Mouse (Mus musculus): ENCODE results near the gene Ube2v1. TPM values are rescaled to one million over a fixed set of nuclear protein-coding genes. Genes with fewer than 3 reads are reported as not detected.
A peak's percentile ranks its signal among the peaks of the same experiment; 100 is the strongest.

Gene Ube2v1
- polyA plus RNA-seq, 1 experiment from 2014 or later: 175 TPM

DNA sequence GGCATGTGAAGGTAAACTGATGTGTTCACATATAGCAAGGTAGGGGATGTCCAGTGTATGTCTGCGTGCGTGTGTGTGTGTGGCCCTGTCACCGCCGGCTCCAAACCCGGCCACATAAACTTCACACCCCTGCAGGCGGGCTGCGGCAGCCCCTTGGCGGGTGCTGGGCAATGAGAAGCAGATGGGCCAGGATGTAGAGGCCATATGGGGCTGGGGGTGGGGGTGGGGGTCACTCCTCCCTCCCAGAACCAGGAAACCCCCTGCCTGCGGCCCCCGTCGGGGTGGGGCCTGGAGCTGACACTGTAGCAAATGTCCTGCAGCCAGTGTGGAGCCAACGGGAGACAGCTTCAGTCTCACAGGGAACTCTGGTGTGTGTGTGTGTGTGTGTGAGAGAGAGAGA is 68.2 kb downstream of the Ube2v1 start:
- 46% methylated on average over 12 of the region's 12 CpGs for WGBS
- 0 out of 2 replicates have a peak, but pooled peaks have one; percentile 14 for ATAC-seq (ENCODE audit: insufficient number of reproducible peaks, insufficient read depth, low FRiP score, low read depth)

DNA sequence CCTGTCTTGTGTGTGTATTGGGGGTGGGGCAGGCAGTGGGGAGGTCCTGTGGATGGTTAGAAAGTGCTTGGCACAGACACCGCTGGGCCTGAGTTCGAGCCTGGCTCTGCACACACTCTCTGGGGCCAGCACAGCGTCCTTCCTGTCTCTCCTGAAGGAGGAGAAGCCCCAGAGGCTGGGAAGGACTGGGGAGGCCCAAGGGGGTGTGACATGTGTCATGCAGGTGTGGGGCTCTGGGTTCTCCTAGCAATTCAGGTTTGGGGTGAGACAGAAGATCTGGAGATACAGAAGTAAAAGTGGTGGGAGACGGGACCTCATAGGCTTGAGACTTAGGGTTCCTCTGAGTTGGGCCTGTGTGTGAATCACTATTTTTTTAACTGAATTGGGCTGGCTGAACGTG is 68.9 kb downstream of the Ube2v1 start:
- Histone ChIP-seq H3K9ac (ENCODE audit: low read length) (no peak overlapping the region), H3K27me3 (ENCODE audit: control insufficient read depth, insufficient read depth, low read length) (0 out of 2 replicates have a peak, but pooled peaks cover 3% of the 10 kb centered on the region), H3K9me3 (ENCODE audit: control insufficient read depth, low read length) (no peaks in the 10 kb centered on the region), H3K4me2 (ENCODE audit: low read length) (no peak overlapping the region), H3K4me3 (ENCODE audit: control insufficient read depth in 1 of 2, insufficient read depth in 1 of 2, low read depth in 1 of 2, low read length in 2 of 2) (no peak overlapping the region), H3K27ac (replicated peaks in 1 of 2; ENCODE audit: control insufficient read depth in 1 of 2, insufficient read depth in 1 of 2, low read depth in 2 of 2, low read length in 2 of 2) (0 out of 4 replicates have a peak overlapping the region, but pooled peaks of 1 of the 2 experiments have one; percentile 2), H3K4me1 (ENCODE audit: control insufficient read depth in 2 of 2, insufficient read depth in 2 of 2, low read length in 2 of 2) (peaks cover 32 to 47% of the 10 kb centered on the region in 2 experiments), H3K36me3 (ENCODE audit: control insufficient read depth, insufficient read depth, low read length) (no peaks in the 10 kb centered on the region)
- ATAC-seq (ENCODE audit: insufficient number of reproducible peaks, insufficient read depth, low FRiP score, low read depth): no peak
- 84% methylated on average over 5 of the region's 5 CpGs for WGBS

More for the DNA sequence above, 68.2 kb downstream of the Ube2v1 start:
- Histone ChIP-seq H3K9ac (ENCODE audit: low read length) (no peak overlapping the region), H3K27me3 (ENCODE audit: control insufficient read depth, insufficient read depth, low read length) (0 out of 2 replicates have a peak, but pooled peaks cover 3% of the 10 kb centered on the region), H3K36me3 (ENCODE audit: control insufficient read depth, insufficient read depth, low read length) (no peaks in the 10 kb centered on the region), H3K9me3 (ENCODE audit: control insufficient read depth, low read length) (no peaks in the 10 kb centered on the region), H3K4me2 (ENCODE audit: low read length) (no peak overlapping the region), H3K4me3 (ENCODE audit: control insufficient read depth in 1 of 2, insufficient read depth in 1 of 2, low read depth in 1 of 2, low read length in 2 of 2) (no peak overlapping the region), H3K27ac (replicated peaks in 1 of 2; ENCODE audit: control insufficient read depth in 1 of 2, insufficient read depth in 1 of 2, low read depth in 2 of 2, low read length in 2 of 2) (0 out of 4 replicates have a peak overlapping the region, but pooled peaks of 1 of the 2 experiments have one; percentile 2), H3K4me1 (ENCODE audit: control insufficient read depth in 2 of 2, insufficient read depth in 2 of 2, low read length in 2 of 2) (peaks cover 32 to 47% of the 10 kb centered on the region in 2 experiments)

DNA sequence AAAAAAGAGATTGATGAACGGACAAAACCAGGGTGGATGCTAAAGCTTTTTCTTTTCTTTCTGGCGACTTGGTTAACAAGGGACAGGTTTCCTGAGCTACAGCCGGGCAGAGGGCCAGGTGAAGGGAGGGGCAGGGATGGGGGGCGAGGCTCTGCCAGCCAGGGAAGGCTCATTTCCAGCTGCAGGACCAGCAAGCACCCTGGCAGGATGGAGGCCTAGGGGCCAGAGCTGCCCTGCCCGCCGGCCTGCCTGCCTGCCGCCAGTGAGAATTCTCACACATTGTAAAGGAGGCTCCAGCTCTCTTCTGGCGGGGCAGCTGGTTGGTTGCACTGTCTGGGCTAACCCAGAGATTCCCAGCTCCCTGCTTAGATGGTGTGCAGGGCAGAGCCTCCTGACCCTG is 69.8 kb downstream of the Ube2v1 start:
- no peaks in the 10 kb centered on the region for H3K9me3 ChIP-seq (ENCODE audit: control insufficient read depth, low read length)
- peak overlapping the region; percentile 21; the same call in 1 of the 2 replicates for H3K9ac ChIP-seq (ENCODE audit: low read length)
- no peak overlapping the region for H3K4me3 ChIP-seq (ENCODE audit: control insufficient read depth in 1 of 2, insufficient read depth in 1 of 2, low read depth in 1 of 2, low read length in 2 of 2)
- 0 out of 2 replicates have a peak, but pooled peaks cover 3% of the 10 kb centered on the region for H3K27me3 ChIP-seq (ENCODE audit: control insufficient read depth, insufficient read depth, low read length)
- WGBS: 21% methylated on average over 8 of the region's 8 CpGs
- ATAC-seq (ENCODE audit: insufficient number of reproducible peaks, insufficient read depth, low FRiP score, low read depth): no peak
- no peak overlapping the region for H3K4me2 ChIP-seq (ENCODE audit: low read length)
- no peaks in the 10 kb centered on the region for H3K36me3 ChIP-seq (ENCODE audit: control insufficient read depth, insufficient read depth, low read length)
- peaks cover 32 to 47% of the 10 kb centered on the region in 2 experiments for H3K4me1 ChIP-seq (ENCODE audit: control insufficient read depth in 2 of 2, insufficient read depth in 2 of 2, low read length in 2 of 2)
- H3K27ac ChIP-seq (replicated peaks in 1 of 2; ENCODE audit: control insufficient read depth in 1 of 2, insufficient read depth in 1 of 2, low read depth in 2 of 2, low read length in 2 of 2): peak overlapping the region in 1 of 2 experiments; percentile 64; a peak in 2 of 4 replicates

DNA sequence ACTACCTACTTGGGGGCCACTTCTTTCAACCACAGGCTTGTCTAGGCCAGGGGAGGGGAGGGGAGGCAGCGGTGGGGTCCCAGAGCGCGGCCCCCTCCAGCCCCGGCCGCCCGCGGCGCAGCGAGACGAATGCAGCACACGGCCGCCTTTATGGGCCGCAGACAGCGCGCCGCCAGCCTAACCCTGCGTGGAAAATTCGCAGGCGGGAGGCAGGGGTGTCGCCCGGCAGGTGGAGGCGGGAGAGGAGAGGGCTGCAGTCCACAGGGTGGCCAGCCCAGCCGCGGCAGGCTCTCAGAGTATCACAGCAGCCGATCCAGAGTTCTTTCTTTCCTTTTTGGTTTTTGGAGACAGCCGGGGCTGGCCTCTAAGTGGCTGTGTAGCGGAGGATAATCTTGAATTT is 72.5 kb downstream of the Ube2v1 start:
- Histone ChIP-seq H3K9ac (ENCODE audit: low read length) (peak overlapping the region; percentile 70), H3K9me3 (ENCODE audit: control insufficient read depth, low read length) (no peaks in the 10 kb centered on the region), H3K36me3 (ENCODE audit: control insufficient read depth, insufficient read depth, low read length) (no peaks in the 10 kb centered on the region), H3K27ac (replicated peaks in 1 of 2; ENCODE audit: control insufficient read depth in 1 of 2, insufficient read depth in 1 of 2, low read depth in 2 of 2, low read length in 2 of 2) (no peak overlapping the region), H3K27me3 (ENCODE audit: control insufficient read depth, insufficient read depth, low read length) (0 out of 2 replicates have a peak, but pooled peaks cover 3% of the 10 kb centered on the region), H3K4me3 (ENCODE audit: control insufficient read depth in 1 of 2, insufficient read depth in 1 of 2, low read depth in 1 of 2, low read length in 2 of 2) (peak overlapping the region; percentile 12 to 15; a peak in 2 of 4 replicates), H3K4me1 (ENCODE audit: control insufficient read depth in 2 of 2, insufficient read depth in 2 of 2, low read length in 2 of 2) (peaks cover 22 to 31% of the 10 kb centered on the region in 2 experiments), H3K4me2 (ENCODE audit: low read length) (peak overlapping the region; percentile 62)
- WGBS: 12% methylated on average over 27 of the region's 27 CpGs
- no peak for ATAC-seq (ENCODE audit: insufficient number of reproducible peaks, insufficient read depth, low FRiP score, low read depth)

Small RNA genes lying within 50 kb of the gene (microRNA-seq; reads per million reads assigned to microRNA genes)
- gene Gm22355: not detected

Other genes starting within 250 kb of the Ube2v1 start
- gene Slc9a8, start 210.4 kb downstream of the Ube2v1 start, polyA plus RNA-seq (2014; fragmentation: Nextera tagmentation; extraction: Ambion mirVana): 19.3 and 21.1 TPM in 2 replicates
- gene Rnf114, start 139.4 kb downstream of the Ube2v1 start, polyA plus RNA-seq (2014; fragmentation: Nextera tagmentation; extraction: Ambion mirVana): 67.1 and 68.5 TPM in 2 replicates
- gene Spata2, start 139.2 kb downstream of the Ube2v1 start, polyA plus RNA-seq (2014; fragmentation: Nextera tagmentation; extraction: Ambion mirVana): 11.7 and 11.9 TPM in 2 replicates
- gene Snai1, start 93.9 kb downstream of the Ube2v1 start, polyA plus RNA-seq (2014; fragmentation: Nextera tagmentation; extraction: Ambion mirVana): 11.8 and 12.5 TPM in 2 replicates
- gene Gm20431, start 29.4 kb upstream of the Ube2v1 start, polyA plus RNA-seq (2014; fragmentation: Nextera tagmentation; extraction: Ambion mirVana): 0.19 and 5.2 TPM in 2 replicates
- gene Cebpb, start 56.8 kb upstream of the Ube2v1 start, polyA plus RNA-seq (2014; fragmentation: Nextera tagmentation; extraction: Ambion mirVana): 14.2 and 17.0 TPM in 2 replicates
- gene Tmem189, start 57.7 kb upstream of the Ube2v1 start, polyA plus RNA-seq (2014; fragmentation: Nextera tagmentation; extraction: Ambion mirVana): 40.6 and 40.9 TPM in 2 replicates